24 mouse cellular contexts compared by ENCODE assay signal in genomic region chr11:94374276-94374948, GRCm38 (mm10). TPM values are rescaled to one million over a fixed set of nuclear protein-coding genes. Genes with fewer than 3 reads are reported as not detected.
DNase-seq lines count a peak whose midpoint lies in the region; ATAC-seq and TF ChIP-seq lines count a peak whose summit lies in the region.
"Had no signal": no experiment of that assay in that cellular context is flagged by ENCODE, and none has a peak within 500 bp of the region (broad histone marks: within the 10 kb centered on the region; RNA-seq: fewer than 3 reads in every experiment).

No protein-coding gene starts in this region.

- DNase-seq in cerebellum, adult 2 months: peak; percentile 42 to 52
- no peak for DNase-seq in cerebellum, adult 11-12 months
- DNase-seq in thymus, adult 18-20 months: peak; percentile 35 to 47
- DNase-seq in thymus, postnatal 25 days: peak; percentile 70
- no peak for DNase-seq in gastrocnemius, postnatal 10 days
- no peak for DNase-seq in embryo, embryonic 9.5 days (ENCODE audit: extremely low spot score)
- DNase-seq: adrenal gland, postnatal 25 days; kidney, adult 2 months; kidney, postnatal 36 days; left cerebral cortex, postnatal 4 days; liver, embryonic 13.5 days; lung, adult 18-20 months; right cerebral cortex, postnatal 4 days had no signal

- no peak overlapping the region for H3K4me3 ChIP-seq in cerebellum, adult 2 months (replicated peaks; ENCODE audit: insufficient read depth, low read depth, low read length)
- H3K4me3 ChIP-seq in liver, embryonic 12.5 days: no peak overlapping the region
- H3K4me3 ChIP-seq: forebrain, embryonic 15.5 days; intestine, embryonic 15.5 days; liver, embryonic 13.5 days; midbrain, embryonic 13.5 days; neural tube, embryonic 13.5 days had no signal

- no peak for TF ChIP-seq POLR2A in cerebellum, adult 2 months (IDR thresholded peaks at IDR 0.05; ENCODE audit: borderline replicate concordance, insufficient read depth, low read length)

- ATAC-seq in activated CD4-positive, CD25-positive, alpha-beta regulatory T cell, adult 4 months: peak; percentile 33
- ATAC-seq in liver, embryonic 12.5 days: no peak
- ATAC-seq: forebrain, embryonic 15.5 days; hindbrain, embryonic 16.5 days; intestine, embryonic 15.5 days; lung, postnatal 0 days; midbrain, embryonic 13.5 days; Patski had no signal

- no peak overlapping the region for H3K4me2 ChIP-seq in liver, embryonic 12.5 days
- H3K4me2 ChIP-seq: forebrain, embryonic 15.5 days; intestine, embryonic 15.5 days; liver, embryonic 13.5 days; midbrain, embryonic 13.5 days; neural tube, embryonic 13.5 days had no signal

- H3K9ac ChIP-seq in liver, embryonic 12.5 days: no peak overlapping the region
- H3K9ac ChIP-seq: forebrain, embryonic 15.5 days; intestine, embryonic 15.5 days; liver, embryonic 13.5 days; midbrain, embryonic 13.5 days; neural tube, embryonic 13.5 days had no signal

- 35% methylated on average over 13 of the region's 13 CpGs for WGBS in cerebellum, adult 2 months
- 71% methylated on average over 13 of the region's 13 CpGs for WGBS in liver, embryonic 12.5 days (ENCODE audit: insufficient replicate concordance)

- no peaks in the 10 kb centered on the region for H3K36me3 ChIP-seq in liver, embryonic 12.5 days
- H3K36me3 ChIP-seq: forebrain, embryonic 15.5 days; intestine, embryonic 15.5 days; liver, embryonic 13.5 days; midbrain, embryonic 13.5 days; neural tube, embryonic 13.5 days had no signal

- H3K27ac ChIP-seq in cerebellum, adult 2 months (ENCODE audit: insufficient read depth, low read length): no peak overlapping the region
- no peak overlapping the region for H3K27ac ChIP-seq in liver, embryonic 12.5 days
- H3K27ac ChIP-seq: forebrain, embryonic 15.5 days; intestine, embryonic 15.5 days; liver, embryonic 13.5 days; macrophage; midbrain, embryonic 13.5 days; neural tube, embryonic 13.5 days had no signal

- TF ChIP-seq CTCF in cerebellum, adult 2 months (IDR thresholded peaks at IDR 0.05; ENCODE audit: borderline replicate concordance, insufficient read depth, low read depth, low read length): no peak

- H3K27me3 ChIP-seq in cerebellum, adult 2 months (ENCODE audit: control insufficient read depth, insufficient read depth, low read length): no peaks in the 10 kb centered on the region
- H3K27me3 ChIP-seq in liver, embryonic 12.5 days (replicated peaks): peaks cover 43% of the 10 kb centered on the region
- H3K27me3 ChIP-seq: forebrain, embryonic 15.5 days; intestine, embryonic 15.5 days; midbrain, embryonic 13.5 days; neural tube, embryonic 13.5 days; Patski had no signal

- peaks cover 15% of the 10 kb centered on the region; the same call in 1 of the 2 replicates for H3K4me1 ChIP-seq in cerebellum, adult 2 months (ENCODE audit: control insufficient read depth, insufficient read depth, low read length)
- H3K4me1 ChIP-seq in liver, embryonic 12.5 days: peaks cover 17% of the 10 kb centered on the region
- H3K4me1 ChIP-seq: forebrain, embryonic 15.5 days had no signal

- no peaks in the 10 kb centered on the region for H3K9me3 ChIP-seq in liver, embryonic 12.5 days (replicated peaks)
- H3K9me3 ChIP-seq: forebrain, embryonic 15.5 days; intestine, embryonic 15.5 days; liver, embryonic 13.5 days; midbrain, embryonic 13.5 days; neural tube, embryonic 13.5 days had no signal

RNA-seq across cellular contexts. Expression of gene Abcc3, which starts 18.4 kb away (rescaled TPM):
- polyA plus RNA-seq in cerebellum, adult 2 months (2012; rRNA removed): 0.64 and 0.71 TPM in 2 replicates
- polyA plus RNA-seq in activated CD4-positive, CD25-positive, alpha-beta regulatory T cell, adult 4 months (2017; shearing (Covaris generic)): under 1 TPM; 0.45 to 0.79 TPM
- total RNA-seq in gastrocnemius, postnatal 10 days (2021): 1 to 10 TPM; 1.9 to 2.1 TPM
- polyA plus RNA-seq in liver, embryonic 12.5 days (2016; fragmentation: Nextera tagmentation; extraction: Ambion mirVana): 4.0 and 4.3 TPM in 2 replicates
- total RNA-seq: megakaryocyte-erythroid progenitor cell, adult 5-6 weeks had no signal

RNA-seq across cellular contexts. Expression of gene Ankrd40, which starts 46.6 kb away (rescaled TPM):
- 226 and 243 TPM in 2 replicates for polyA plus RNA-seq in cerebellum, adult 2 months (2012; rRNA removed)
- 10 to 100 TPM; 11.8 to 13.2 TPM for polyA plus RNA-seq in activated CD4-positive, CD25-positive, alpha-beta regulatory T cell, adult 4 months (2017; shearing (Covaris generic))
- total RNA-seq in gastrocnemius, postnatal 10 days (2021): 100 to 1,000 TPM; 135 to 141 TPM
- 15.7 and 15.9 TPM in 2 replicates for polyA plus RNA-seq in liver, embryonic 12.5 days (2016; fragmentation: Nextera tagmentation; extraction: Ambion mirVana)

RNA-seq across cellular contexts. Expression of gene Luc7l3, which starts 52.6 kb away (rescaled TPM):
- 154 and 156 TPM in 2 replicates for polyA plus RNA-seq in cerebellum, adult 2 months (2012; rRNA removed)
- 100 to 1,000 TPM; 144 to 155 TPM for polyA plus RNA-seq in activated CD4-positive, CD25-positive, alpha-beta regulatory T cell, adult 4 months (2017; shearing (Covaris generic))
- total RNA-seq in gastrocnemius, postnatal 10 days (2021): 10 to 100 TPM; 31.8 to 55.4 TPM
- polyA plus RNA-seq in liver, embryonic 12.5 days (2016; fragmentation: Nextera tagmentation; extraction: Ambion mirVana): 67.1 and 67.4 TPM in 2 replicates

Comparison
In these comparisons a context has a peak if more than half of its experiments do, and no peak if none do; other contexts are left out.
1. DNase-seq: peak in cerebellum, adult 2 months (2 of 2), thymus, adult 18-20 months (2 of 2) and thymus, postnatal 25 days (single experiment); none in cerebellum, adult 11-12 months (single experiment), gastrocnemius, postnatal 10 days (single experiment) and embryo, embryonic 9.5 days (single experiment).
2. RNA of gene Ankrd40, which starts 46.6 kb away (polyA plus RNA-seq): 226 to 243 TPM in cerebellum, adult 2 months; 15.7 to 15.9 TPM in liver, embryonic 12.5 days and 11.8 to 13.2 TPM in activated CD4-positive, CD25-positive, alpha-beta regulatory T cell, adult 4 months; every median in the first group is over 10 times any median in the second.